Mouse (Mus musculus) heart, embryonic 16.5 days (tissue): ENCODE results near the gene Ak7. TPM values are rescaled to one million over a fixed set of nuclear protein-coding genes. Genes with fewer than 3 reads are reported as not detected.

Experiments used
- ATAC-seq: fragments of 200-750 bp; cut with Nextera tagmentation; replicated peaks from 2 replicates; pipeline ENCODE4 v1.8.0; 2017; ENCODE audit warnings: moderate number of reproducible peaks; ENCODE audit not compliant: insufficient read depth, low FRiP score; ENCODE audit errors: extremely low read depth
- H3K27ac ChIP-seq: fragments of 300-500 bp; sonication (generic); 2 replicates; pipeline ENCODE4 v1.5.1; 2014; ENCODE audit warnings: mild to moderate bottlenecking, low read length, control low read depth, moderate library complexity
- H3K27me3 ChIP-seq: fragments of 300-500 bp; sonication (generic); 2 replicates; pipeline ENCODE4 v1.6.1; 2014; ENCODE audit warnings: low read length, mixed read lengths; ENCODE audit not compliant: control insufficient read depth, insufficient read depth
- H3K36me3 ChIP-seq: fragments of 300-500 bp; sonication (generic); 2 replicates; pipeline ENCODE4 v1.6.1; 2014; ENCODE audit not compliant: control insufficient read depth, insufficient read depth
- H3K4me1 ChIP-seq: fragments of 300-500 bp; sonication (generic); 2 replicates; pipeline ENCODE4 v1.6.1; 2014; ENCODE audit warnings: low read length, mixed read lengths; ENCODE audit not compliant: control insufficient read depth, insufficient read depth
- H3K4me2 ChIP-seq: fragments of 300-500 bp; sonication (generic); 2 replicates; pipeline ENCODE4 v1.6.1; 2014; ENCODE audit warnings: low read depth, mild to moderate bottlenecking, control low read depth, low read length
- H3K4me3 ChIP-seq: fragments of 300-500 bp; sonication (generic); 2 replicates; pipeline ENCODE4 v1.5.1; 2014; ENCODE audit warnings: mild to moderate bottlenecking, control low read depth, low read length
- H3K9ac ChIP-seq: fragments of 300-500 bp; sonication (generic); 2 replicates; pipeline ENCODE4 v1.6.1; 2014; ENCODE audit warnings: low read length, control low read depth
- H3K9me3 ChIP-seq: fragments of 300-500 bp; sonication (generic); replicated peaks from 2 replicates; pipeline ENCODE4 v1.6.1; 2016; ENCODE audit warnings: low read length; ENCODE audit not compliant: control insufficient read depth
- WGBS: fragments of 180-500 bp; shearing (Covaris S2); extraction: QIAGEN DNeasy Blood & Tissue Kit; methylation state at CpG from one replicate; pipeline ENCODE4 v1.1.7; 2014; 5-methylcytosine and 5-hydroxymethylcytosine counted together
- polyA plus RNA-seq: library from polyadenylated mRNA; unstranded; fragments of >200 nt; fragmentation: Nextera tagmentation; extraction: Ambion mirVana; gene quantifications from 2 replicates; pipeline ENCODE4 v1.2.1, GENCODE M21; 2015

The Ak7 gene
- polyA plus RNA-seq, 1 experiment from 2014 or later = 0.56 TPM

DNA sequence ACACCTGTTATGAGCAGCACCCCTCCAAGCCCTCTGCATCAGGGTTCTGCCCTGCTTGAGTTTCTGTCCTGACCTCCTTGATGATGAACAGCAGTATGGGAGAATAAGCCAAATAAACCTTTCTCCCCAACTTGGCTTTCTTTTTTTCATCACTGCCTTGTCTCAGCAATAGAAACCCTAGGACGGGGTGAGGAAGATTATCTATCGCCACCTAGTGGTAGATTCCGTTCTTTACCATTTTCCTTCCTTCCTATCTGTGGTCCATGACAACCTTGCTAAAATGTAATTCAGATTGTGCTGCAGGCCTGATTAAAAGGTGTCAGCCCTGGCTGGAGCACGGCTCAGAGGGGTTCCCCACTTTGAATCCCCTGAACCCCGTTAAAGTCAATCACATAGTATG lies 16.9 kb downstream of the Ak7 start:
- Histone ChIP-seq H3K4me3 (no peak overlapping the region), H3K4me1 (no peaks in the 10 kb centered on the region), H3K9ac (no peak overlapping the region), H3K9me3 (no peaks in the 10 kb centered on the region), H3K27ac (no peak overlapping the region), H3K4me2 (no peak overlapping the region), H3K36me3 (no peaks in the 10 kb centered on the region), H3K27me3 (no peaks in the 10 kb centered on the region)
- no peak for ATAC-seq
- WGBS = 3% methylated on average over 5 of the region's 5 CpGs

DNA sequence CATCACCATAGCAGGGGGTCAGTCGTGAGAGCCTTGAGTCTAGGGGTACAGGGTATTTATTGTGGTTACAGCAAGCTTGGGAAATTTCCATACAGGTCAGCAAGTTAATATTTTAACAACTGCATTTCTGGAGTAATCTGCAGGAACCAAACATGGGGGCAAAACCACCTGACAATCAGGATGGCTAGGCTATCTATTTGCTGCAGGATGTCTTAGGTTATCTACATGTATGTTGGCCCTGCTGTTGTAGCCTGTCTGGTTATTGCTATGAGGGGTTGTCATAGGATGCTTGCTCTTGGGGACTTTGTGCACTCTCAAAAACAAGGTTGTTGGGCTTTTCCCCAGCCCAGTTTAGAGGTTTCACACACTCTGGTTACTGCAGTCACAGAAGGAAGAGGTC lies 18.8 kb downstream of the Ak7 start:
- no peaks in the 10 kb centered on the region for H3K36me3 ChIP-seq
- 37% methylated on average over 1 of the region's 1 CpGs for WGBS
- H3K9me3 ChIP-seq = no peaks in the 10 kb centered on the region
- H3K9ac ChIP-seq = no peak overlapping the region
- ATAC-seq = no peak
- no peaks in the 10 kb centered on the region for H3K4me1 ChIP-seq
- no peak overlapping the region for H3K27ac ChIP-seq
- no peak overlapping the region for H3K4me3 ChIP-seq
- no peaks in the 10 kb centered on the region for H3K27me3 ChIP-seq
- no peak overlapping the region for H3K4me2 ChIP-seq

DNA sequence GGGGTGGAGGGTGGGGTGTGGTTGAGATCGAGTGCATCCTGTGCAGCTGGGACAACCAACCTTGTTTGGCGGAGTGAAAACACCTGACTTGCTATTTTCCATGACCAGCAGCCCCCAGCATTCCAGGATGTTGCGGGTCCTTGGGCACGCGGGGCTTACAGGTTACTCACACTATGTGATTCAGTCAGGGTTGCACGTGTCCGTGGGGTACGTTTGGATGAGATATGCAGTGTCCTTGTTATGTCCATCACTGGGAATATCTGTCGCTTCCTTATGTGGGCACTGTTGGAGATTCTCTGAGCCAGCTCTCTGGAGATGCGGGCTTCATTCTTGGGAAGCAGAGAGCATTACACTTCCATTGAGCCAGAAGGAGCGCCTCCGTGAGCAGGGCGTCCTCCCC lies 20.0 kb downstream of the Ak7 start:
- H3K4me2 ChIP-seq = no peak overlapping the region
- 69% methylated on average over 13 of the region's 13 CpGs for WGBS
- no peaks in the 10 kb centered on the region for H3K27me3 ChIP-seq
- H3K9me3 ChIP-seq = no peaks in the 10 kb centered on the region
- H3K9ac ChIP-seq = no peak overlapping the region
- no peaks in the 10 kb centered on the region for H3K36me3 ChIP-seq
- no peak overlapping the region for H3K4me3 ChIP-seq
- no peak overlapping the region for H3K27ac ChIP-seq
- no peak for ATAC-seq
- H3K4me1 ChIP-seq = no peaks in the 10 kb centered on the region

DNA sequence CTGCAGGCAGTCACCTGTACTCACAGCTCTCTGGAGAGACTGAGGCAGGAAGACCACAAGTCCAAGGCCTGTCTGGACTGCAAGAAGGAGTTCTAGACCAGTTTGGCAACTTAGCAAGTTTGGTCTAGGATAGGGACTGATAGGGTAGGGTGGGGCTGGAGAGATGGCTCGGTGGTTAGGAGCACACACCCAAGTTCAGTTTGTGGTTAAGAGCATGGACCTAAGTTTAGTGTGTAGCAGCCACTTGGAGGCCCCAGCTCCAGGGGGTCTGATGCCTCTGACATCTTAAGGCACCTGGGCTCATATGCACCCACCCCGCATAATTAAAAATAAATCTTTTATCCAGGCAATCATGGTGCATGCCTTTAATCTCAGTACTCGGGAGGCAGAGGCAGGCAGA lies 21.5 kb downstream of the Ak7 start:
- no peak for ATAC-seq
- no peaks in the 10 kb centered on the region for H3K4me1 ChIP-seq
- no peaks in the 10 kb centered on the region for H3K9me3 ChIP-seq
- no peak overlapping the region for H3K4me3 ChIP-seq
- H3K4me2 ChIP-seq = no peak overlapping the region
- H3K27me3 ChIP-seq = no peaks in the 10 kb centered on the region
- H3K36me3 ChIP-seq = no peaks in the 10 kb centered on the region
- WGBS = 77% methylated on average over 3 of the region's 3 CpGs
- no peak overlapping the region for H3K9ac ChIP-seq
- no peak overlapping the region for H3K27ac ChIP-seq

DNA sequence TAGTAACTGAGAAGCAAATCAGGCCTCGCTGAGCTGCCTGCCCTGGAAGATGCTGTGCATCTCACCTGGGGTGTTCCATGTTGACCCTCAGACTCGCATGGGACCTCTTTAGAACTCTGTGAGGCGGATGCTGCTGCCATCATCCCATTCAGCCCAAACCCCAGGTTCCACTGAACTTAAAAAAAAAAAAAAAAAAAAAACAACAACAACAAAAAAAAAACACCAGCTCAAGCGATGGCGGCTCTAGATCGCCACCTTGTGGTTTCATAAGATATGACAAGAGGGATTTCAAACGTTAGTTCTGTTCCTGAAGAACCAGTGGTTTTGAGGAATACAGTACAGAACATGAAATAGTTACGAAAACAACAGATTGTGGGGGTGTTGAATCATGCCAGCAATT lies 22.2 kb downstream of the Ak7 start:
- H3K27me3 ChIP-seq = no peaks in the 10 kb centered on the region

DNA sequence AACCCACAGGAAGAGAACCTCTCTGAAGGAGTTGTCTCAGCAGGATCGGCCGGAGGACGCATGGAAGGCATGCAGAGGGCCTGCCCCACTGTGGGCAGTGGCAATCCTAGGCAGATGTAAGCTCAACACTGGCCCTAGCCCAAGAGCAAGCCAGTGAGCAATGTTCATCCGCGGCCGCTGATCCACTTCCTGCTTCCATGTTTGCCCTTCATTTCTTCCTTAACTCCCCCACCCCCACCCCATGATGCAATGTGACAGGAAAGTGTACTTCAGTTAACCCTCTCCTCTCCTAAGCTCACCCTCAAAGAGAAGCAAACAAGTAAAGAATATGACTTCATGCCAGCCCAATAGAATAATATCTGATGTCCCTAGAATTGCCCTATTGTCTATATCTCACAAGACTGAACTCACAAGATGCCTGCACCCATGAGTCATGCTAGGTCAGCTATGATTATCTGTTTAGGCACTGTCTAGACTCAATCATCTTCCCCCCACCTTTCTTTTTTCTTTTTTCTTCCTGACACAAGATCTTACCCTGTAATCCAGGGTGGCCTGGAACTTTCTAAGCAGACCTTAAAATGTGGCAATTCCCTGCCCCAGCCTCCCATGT lies 25.2 kb downstream of the Ak7 start:
- Histone ChIP-seq H3K4me3 (no peak overlapping the region), H3K9ac (no peak overlapping the region), H3K36me3 (no peaks in the 10 kb centered on the region), H3K27ac (no peak overlapping the region), H3K27me3 (no peaks in the 10 kb centered on the region), H3K4me2 (no peak overlapping the region), H3K4me1 (no peaks in the 10 kb centered on the region), H3K9me3 (no peaks in the 10 kb centered on the region)
- ATAC-seq = no peak
- 70% methylated on average over 6 of the region's 6 CpGs for WGBS

More for the DNA sequence above, 22.2 kb downstream of the Ak7 start:
- no peaks in the 10 kb centered on the region for H3K4me1 ChIP-seq
- H3K4me3 ChIP-seq = no peak overlapping the region
- no peaks in the 10 kb centered on the region for H3K36me3 ChIP-seq
- H3K4me2 ChIP-seq = no peak overlapping the region
- ATAC-seq = no peak
- H3K9me3 ChIP-seq = no peaks in the 10 kb centered on the region
- H3K27ac ChIP-seq = no peak overlapping the region
- no peak overlapping the region for H3K9ac ChIP-seq
- WGBS = 28% methylated on average over 8 of the region's 8 CpGs

DNA sequence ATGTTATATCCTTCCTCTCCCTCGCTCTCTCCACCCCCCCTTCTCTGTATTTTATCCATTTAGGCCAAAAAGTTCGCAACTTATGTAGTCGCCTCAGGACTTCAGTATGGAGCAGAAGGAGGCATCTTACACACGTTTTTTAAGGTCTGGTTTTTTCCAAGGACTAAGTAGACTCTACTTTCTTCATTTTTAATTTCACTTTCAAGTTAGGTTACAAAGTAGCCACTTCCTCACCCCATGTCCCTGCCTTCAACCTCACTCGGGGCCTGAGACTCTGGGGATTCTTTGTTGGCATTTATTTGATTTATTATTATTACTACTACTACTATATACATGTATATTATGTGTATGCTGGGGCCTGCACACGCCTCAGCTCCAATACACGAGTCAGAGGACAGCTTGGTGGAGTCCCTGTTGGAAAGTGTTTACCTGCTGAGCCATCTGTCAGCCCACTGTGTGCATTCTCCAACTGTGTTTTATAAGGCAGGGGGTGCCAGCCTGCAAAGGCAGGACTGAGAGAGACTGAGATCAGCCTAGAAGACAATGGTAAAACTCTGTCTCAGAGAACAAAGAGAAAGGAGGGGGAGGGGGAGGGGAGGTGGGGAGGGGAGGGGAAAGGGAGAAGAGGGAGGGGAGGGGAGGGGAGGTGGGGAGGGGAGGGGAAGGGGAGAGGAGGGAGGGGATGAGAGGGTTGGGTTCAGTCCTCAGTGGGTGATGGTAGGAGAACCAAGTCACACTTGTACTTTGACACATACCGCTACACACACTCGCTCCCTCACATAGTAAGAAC lies 27.8 kb downstream of the Ak7 start:
- no peaks in the 10 kb centered on the region for H3K36me3 ChIP-seq
- no peak overlapping the region for H3K4me3 ChIP-seq
- ATAC-seq = no peak
- H3K4me1 ChIP-seq = no peaks in the 10 kb centered on the region
- H3K4me2 ChIP-seq = no peak overlapping the region
- WGBS = 73% methylated on average over 9 of the region's 9 CpGs
- no peak overlapping the region for H3K27ac ChIP-seq
- no peaks in the 10 kb centered on the region for H3K27me3 ChIP-seq
- no peaks in the 10 kb centered on the region for H3K9me3 ChIP-seq
- H3K9ac ChIP-seq = no peak overlapping the region

DNA sequence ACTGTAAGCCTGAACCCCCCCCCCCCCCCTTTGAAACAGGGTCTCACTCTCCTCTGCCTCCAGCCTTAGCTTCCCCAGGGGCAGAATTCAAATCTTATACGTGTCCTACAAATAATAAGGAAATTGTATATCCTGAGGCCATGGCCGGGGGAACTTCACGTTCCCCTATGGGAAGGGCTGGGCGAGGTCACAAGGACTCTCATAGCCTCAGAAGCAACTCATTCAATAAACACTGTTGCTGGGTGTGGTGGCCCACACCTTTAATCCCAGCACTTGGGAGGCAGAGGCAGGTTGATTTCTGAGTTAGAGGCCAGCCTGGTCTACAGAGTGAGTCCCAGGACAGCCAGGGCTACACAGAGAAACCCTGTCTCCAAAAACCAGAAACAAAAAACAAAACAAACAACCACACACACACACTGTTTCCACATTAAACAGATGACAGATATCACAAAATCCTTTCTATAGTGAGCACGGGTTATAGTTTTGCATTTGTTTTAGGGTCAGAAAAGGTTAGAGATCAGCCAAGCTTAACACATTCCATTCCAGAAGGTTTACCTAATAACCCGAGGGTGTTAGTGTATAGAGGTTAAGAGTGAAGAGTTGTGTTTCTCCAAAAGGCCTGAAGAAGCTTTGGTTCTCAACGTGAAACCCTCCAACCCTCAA lies 29.6 kb downstream of the Ak7 start:
- Histone ChIP-seq H3K4me1 (no peaks in the 10 kb centered on the region), H3K36me3 (no peaks in the 10 kb centered on the region), H3K27me3 (no peaks in the 10 kb centered on the region), H3K9me3 (no peaks in the 10 kb centered on the region), H3K27ac (no peak overlapping the region), H3K9ac (no peak overlapping the region), H3K4me3 (no peak overlapping the region), H3K4me2 (no peak overlapping the region)
- no peak for ATAC-seq
- WGBS = 78% methylated on average over 7 of the region's 7 CpGs

DNA sequence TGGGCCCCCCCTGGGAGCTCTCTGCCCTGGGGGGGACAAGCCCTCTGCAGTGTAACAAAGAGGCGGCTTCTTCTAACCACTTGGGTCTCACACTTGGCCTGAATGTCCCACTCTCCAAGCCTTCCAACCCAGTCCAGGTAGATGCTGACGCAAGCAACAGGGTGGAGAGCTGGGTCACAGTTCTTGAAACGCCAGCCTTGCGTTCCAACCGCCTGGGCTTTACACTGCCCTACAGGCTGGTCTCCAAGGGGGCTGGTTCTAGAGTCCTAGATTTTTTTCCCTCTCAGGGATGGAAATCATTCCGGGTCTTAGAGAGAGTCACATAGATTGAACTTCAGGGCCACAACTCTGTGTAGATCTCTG lies 30.1 kb downstream of the Ak7 start:
- Histone ChIP-seq H3K9me3 (no peaks in the 10 kb centered on the region), H3K4me1 (no peaks in the 10 kb centered on the region), H3K36me3 (no peaks in the 10 kb centered on the region), H3K27me3 (no peaks in the 10 kb centered on the region), H3K4me2 (no peak overlapping the region), H3K9ac (no peak overlapping the region), H3K4me3 (no peak overlapping the region), H3K27ac (no peak overlapping the region)
- no peak for ATAC-seq
- WGBS = 82% methylated on average over 6 of the region's 6 CpGs
